Mouse (Mus musculus): ENCODE measurements at regions not wholly inside any gene's neighbourhood (a gene's known extent, or its start where the extent isn't known, plus 50 kb on each side); places are given as distances from the start of the nearest gene placed in this dataset.
"Not testable (repeated sequence)": the region's sequence is repeated elsewhere in the genome, so short reads cannot be mapped to it uniquely, and the experiment has no call there.

- in situ Hi-C loops (cut with MboI; ENCODE audit: unreplicated experiment in 2 of 2), result loop anchor here (5.0 to 25.0 kb wide), 2 partner anchors 137 to 262 kb away; partner anchors contain the start of gene Phlpp1 (in 1 of the 2)
These were observed 90.0 kb upstream of the Zcchc2 start for GRCm38 (mm10) chr1:105900158-105900557.

- in situ Hi-C loops (cut with MboI; ENCODE audit: unreplicated experiment in 2 of 2), result loop anchor here (5.0 to 25.0 kb wide), 2 partner anchors 136 to 261 kb away; partner anchors contain the start of gene Phlpp1 (in 1 of the 2)
These were observed 89.3 kb upstream of the Zcchc2 start for GRCm38 (mm10) chr1:105900920-105901319.

DNA sequence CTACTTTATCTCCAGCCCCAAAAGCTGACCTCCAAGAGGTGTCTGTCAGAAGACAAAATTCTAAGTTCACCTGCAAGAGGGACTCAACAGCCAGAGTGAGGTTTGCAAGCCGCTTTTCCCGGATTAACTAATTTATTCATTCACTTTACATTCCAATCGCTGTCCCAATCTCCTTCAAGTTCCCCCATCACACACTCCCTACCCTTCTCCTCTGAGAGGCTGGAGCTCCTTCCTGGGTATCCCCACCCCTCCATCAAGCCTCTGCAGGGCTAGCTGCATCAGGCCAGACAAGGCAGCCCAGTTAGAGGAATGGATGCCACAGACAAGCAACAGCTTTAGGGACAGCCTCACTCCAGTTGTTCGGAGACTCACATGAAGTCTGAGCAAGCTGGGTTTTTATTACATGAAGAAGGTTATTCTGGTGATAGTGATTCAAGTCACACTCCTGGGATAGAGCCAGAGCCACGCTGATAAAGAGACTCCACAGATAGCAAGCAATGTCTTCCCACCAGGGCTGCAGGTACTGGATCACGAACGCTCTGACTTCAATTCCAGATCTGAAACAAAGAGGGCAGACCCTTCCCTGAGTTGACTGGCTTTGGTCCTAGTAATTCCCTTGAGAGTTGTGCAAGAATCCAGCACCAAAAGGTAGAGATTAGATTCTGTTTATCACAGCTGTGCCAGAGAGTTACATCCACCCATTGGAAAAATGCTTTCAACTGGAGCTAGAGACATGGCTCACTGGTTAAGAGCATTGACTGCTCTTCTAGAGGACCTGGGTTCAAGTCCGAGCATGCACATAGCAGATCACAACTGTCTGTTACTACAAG lies 86.7 kb upstream of the Zcchc2 start:
- in situ Hi-C loops (cut with MboI; ENCODE audit: unreplicated experiment in 2 of 2), result loop anchor here (5.0 to 25.0 kb wide), 2 partner anchors 134 to 259 kb away; partner anchors contain the start of gene Phlpp1 (in 1 of the 2)

DNA sequence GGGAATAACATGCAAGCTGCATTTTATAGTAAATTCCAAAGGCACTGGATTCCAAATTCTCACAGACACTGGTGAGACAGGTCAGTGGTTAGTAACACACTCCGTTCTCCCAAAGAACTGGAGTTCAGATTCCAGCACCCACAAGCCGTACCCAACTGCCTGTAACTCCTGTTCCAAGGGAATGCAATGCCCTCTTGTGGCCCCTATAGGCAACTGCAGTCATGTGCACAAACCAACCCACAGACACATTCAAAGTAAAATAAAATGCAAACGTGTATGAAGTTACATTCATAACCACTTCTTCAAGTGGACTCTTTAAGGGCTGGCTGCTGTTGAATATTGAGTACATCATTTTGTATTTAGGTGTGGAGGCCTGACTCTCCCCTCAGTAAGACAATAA lies 85.5 kb upstream of the Zcchc2 start:
- in situ Hi-C loops (cut with MboI; ENCODE audit: unreplicated experiment in 2 of 2), result loop anchor here (5.0 to 25.0 kb wide), 2 partner anchors 133 to 258 kb away; partner anchors contain the start of gene Phlpp1 (in 1 of the 2)

GRCm38 (mm10) chr1:105905785-105906426 lies 84.3 kb upstream of the Zcchc2 start:
- in situ Hi-C loops (cut with MboI; ENCODE audit: unreplicated experiment in 2 of 2), result loop anchor here in 1 of 2 experiments (25.0 kb wide), 1 partner anchor 256 kb away; the partner anchor contains the start of gene Phlpp1

- in situ Hi-C loops (cut with MboI; ENCODE audit: unreplicated experiment in 2 of 2), result loop anchor here in 1 of 2 experiments (25.0 kb wide), 1 partner anchor 256 kb away; the partner anchor contains the start of gene Phlpp1
These were observed 83.8 kb upstream of the Zcchc2 start for GRCm38 (mm10) chr1:105906427-105906798.

GRCm38 (mm10) chr1:105908029-105908876 lies 82.0 kb upstream of the Zcchc2 start:
- in situ Hi-C loops (cut with MboI; ENCODE audit: unreplicated experiment in 2 of 2), result loop anchor here in 1 of 2 experiments (25.0 kb wide), 1 partner anchor 254 kb away; the partner anchor contains the start of gene Phlpp1

DNA sequence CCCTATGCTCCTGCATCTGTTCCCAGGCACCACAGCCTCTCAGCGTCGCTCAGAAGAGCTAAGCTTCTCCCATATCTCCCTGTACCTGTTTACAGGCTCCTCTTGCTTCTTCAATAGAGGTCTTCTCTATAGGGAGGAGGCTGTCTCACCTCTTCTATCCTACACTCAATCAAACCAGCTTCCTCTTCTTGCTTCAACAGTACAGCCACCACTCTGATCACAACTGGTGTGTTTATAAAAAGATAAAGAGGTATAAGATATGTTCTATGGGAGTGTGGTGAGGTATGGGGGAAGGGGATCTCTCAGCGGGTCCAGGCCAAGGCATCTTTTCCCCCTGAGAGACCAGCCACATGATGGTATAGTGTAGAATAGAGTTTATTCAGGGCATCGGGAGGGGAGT lies 81.1 kb upstream of the Zcchc2 start:
- in situ Hi-C loops (cut with MboI; ENCODE audit: unreplicated experiment in 2 of 2), result loop anchor here in 1 of 2 experiments (25.0 kb wide), 1 partner anchor 253 kb away; the partner anchor contains the start of gene Phlpp1

- in situ Hi-C loops (cut with MboI; ENCODE audit: unreplicated experiment in 2 of 2), result loop anchor here (5.0 to 25.0 kb wide), 5 partner anchors 53 to 251 kb away; partner anchors contain the start of gene Phlpp1 (in 1 of the 2)
These were observed 78.5 kb upstream of the Zcchc2 start for GRCm38 (mm10) chr1:105911714-105912113.

DNA sequence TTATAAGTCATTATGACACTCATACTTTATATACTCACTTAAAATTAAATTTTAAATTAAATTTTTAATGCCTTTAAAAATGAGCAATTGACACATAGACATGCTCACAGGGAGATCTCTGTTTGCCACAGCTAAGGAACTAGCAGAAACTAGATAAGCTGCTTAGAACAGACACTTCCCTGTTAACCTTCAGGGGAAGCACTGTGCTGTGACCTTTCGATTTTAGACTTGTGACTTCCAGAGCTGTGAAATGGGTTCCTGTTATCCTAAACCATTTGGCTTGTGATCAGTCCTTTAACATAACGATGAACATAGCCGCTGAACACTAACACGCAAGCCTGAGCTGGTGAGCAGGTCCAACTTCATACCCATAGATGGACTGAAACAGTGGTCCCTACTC lies 68.4 kb upstream of the Zcchc2 start:
- in situ Hi-C loops (cut with MboI; ENCODE audit: unreplicated experiment in 2 of 2), result loop anchor here in 1 of 2 experiments (25.0 kb wide), 1 partner anchor 240 kb away; the partner anchor contains the start of gene Phlpp1

GRCm38 (mm10) chr1:105922586-105922985 lies 67.6 kb upstream of the Zcchc2 start:
- in situ Hi-C loops (cut with MboI; ENCODE audit: unreplicated experiment in 2 of 2), result loop anchor here in 1 of 2 experiments (25.0 kb wide), 1 partner anchor 240 kb away; the partner anchor contains the start of gene Phlpp1

DNA sequence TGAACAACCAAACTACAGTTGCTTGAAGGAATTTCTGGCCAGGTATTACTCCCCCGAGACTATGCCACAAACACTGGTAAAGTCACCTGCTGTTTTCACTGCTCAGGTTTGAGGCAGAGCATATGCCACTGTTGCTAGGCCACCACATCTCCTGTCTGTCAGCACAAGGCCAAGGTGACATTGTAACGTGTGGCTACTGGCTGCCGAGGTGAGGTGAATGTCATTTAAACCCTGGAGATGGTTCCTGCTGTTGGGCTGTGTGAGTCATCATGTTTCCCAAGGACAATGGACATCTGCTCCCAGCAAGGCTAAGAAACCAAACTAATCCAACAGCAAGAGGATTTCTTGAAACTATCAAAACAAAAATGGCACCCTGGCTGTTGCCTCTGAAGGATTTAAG lies 67.2 kb upstream of the Zcchc2 start:
- in situ Hi-C loops (cut with MboI; ENCODE audit: unreplicated experiment in 2 of 2), result loop anchor here in 1 of 2 experiments (25.0 kb wide), 1 partner anchor 239 kb away; the partner anchor contains the start of gene Phlpp1

GRCm38 (mm10) chr1:105925617-105926370 lies 64.4 kb upstream of the Zcchc2 start:
- in situ Hi-C loops (cut with MboI; ENCODE audit: unreplicated experiment in 2 of 2), result no loop called here

DNA sequence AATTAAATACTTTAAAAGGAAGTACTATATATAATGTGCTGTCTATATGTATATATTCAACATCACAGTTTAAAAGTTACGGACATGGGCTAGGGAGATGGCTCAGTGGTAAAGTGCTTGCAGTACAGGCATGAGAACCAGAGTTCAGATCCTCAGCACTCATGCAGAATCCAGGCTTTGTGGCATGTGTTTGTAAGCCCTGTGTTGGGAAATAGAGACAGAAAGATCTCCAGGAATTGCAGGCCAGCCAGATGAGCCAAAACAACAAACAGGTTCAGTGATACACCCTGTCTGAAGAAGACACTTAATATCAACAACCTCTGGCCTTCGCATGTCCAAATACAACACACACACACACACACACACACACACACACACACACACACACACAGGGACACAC lies 63.3 kb upstream of the Zcchc2 start:
- in situ Hi-C loops (cut with MboI; ENCODE audit: unreplicated experiment in 2 of 2), result no loop called here

DNA sequence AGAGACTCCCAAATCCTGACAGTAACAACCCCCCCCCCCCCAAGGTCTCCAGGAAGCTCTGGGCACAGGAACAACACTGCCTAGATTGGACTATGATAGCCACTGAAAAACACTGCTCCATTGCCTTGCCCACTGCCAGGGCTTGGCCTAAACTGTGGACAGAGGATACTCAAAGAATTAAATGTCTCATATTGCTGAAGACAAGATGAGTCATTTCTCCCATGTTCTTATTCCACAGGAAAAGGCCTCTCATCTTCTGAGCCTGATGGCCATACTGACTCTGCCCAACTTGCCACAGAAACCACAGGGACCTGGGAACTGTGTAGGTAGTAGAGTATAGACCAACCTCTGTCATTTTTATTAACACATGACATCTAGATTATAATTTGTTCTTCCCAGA lies 59.4 kb upstream of the Zcchc2 start:
- in situ Hi-C loops (cut with MboI; ENCODE audit: unreplicated experiment in 2 of 2), result no loop called here

- in situ Hi-C loops (cut with MboI; ENCODE audit: unreplicated experiment in 2 of 2), result not testable (repeated sequence)
These were observed 56.0 kb upstream of the Zcchc2 start for GRCm38 (mm10) chr1:105934171-105934570.

Measured in v-Abl transformed pro-B cells (cell line).